Mouse (Mus musculus): ENCODE measurements around the gene Crygc.

DNA sequence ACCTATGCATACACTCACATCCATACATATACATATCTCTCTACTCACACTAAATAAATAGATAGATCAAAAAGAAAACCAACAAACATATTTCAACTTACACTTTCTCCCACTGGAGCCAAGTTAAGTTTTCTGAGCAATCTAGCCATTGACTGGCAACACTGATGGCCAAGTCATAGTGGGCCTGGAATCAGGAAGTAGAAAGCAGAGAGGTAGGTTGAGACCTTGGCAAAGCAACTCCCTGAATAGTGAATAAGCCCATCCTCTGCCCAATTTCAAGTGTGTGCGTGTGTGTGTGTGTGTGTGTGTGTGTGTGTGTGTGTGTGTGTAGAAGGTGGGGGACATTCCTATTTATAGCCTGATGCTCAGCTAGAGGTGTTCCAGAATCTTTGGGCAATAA, 45.9 kb upstream of the Crygc start, which contains the start of gene Gm28845:
- TF ChIP-seq CHD2 (IDR thresholded peaks at IDR 0.05; ENCODE audit: low read depth, low read length) (no peak), ZC3H11A (IDR thresholded peaks at IDR 0.05; ENCODE audit: borderline replicate concordance, low read depth, low read length) (no peak)
